Mouse (Mus musculus): ENCODE data around the gene Synj2.

DNA sequence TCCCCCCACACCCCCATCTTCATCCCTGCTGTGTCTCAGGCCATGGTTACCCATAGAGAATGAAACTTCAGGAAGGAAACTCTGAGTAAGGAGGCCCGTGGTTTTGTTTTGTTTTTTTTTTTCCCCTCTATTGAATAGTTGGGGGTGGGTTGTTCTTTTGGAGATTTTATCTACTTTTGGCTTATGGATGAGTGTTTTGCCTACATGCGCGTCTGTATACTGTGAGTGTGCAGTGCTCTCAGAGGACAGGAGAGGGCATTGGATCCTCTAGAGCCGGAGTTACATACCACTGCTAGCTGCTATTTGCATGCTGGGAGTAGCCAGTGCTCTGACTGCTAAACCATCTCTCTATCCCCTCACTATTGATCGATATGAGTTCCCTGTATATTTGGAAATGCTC, 39.7 kb upstream of the Synj2 start:
- TF ChIP-seq POLR2A (IDR thresholded peaks at IDR 0.05; ENCODE audit: insufficient read depth, low read length) (no peak), CTCF (IDR thresholded peaks at IDR 0.05; ENCODE audit: low read depth, low read length) (no peak), EP300 (IDR thresholded peaks at IDR 0.05; ENCODE audit: insufficient read depth, low read depth, low read length) (no peak)
